Mouse (Mus musculus): Measurements from ENCODE around the gene Psph.

- no peak for TF ChIP-seq CTCF (conservative IDR thresholded peaks at IDR 0.05; ENCODE audit: low read length)
- TF ChIP-seq POU5F1 (IDR thresholded peaks at IDR 0.05; ENCODE audit: borderline replicate concordance, low read length) = no peak
Observed at GRCm38 (mm10) chr5:129774661-129775060, 12.6 kb downstream of the Psph start.

All from E14TG2a.4 (cell line).